Mouse (Mus musculus): ENCODE data around the gene Ifngr1. TPM values are rescaled to one million over a fixed set of nuclear protein-coding genes. Genes with fewer than 3 reads are reported as not detected.

The Ifngr1 gene
- polyA plus RNA-seq (2015; fragmentation: Nextera tagmentation; extraction: Ambion mirVana): 61.2 and 61.5 TPM in 2 replicates

GRCm38 (mm10) chr10:19591641-19592441, at the start of gene Ifngr1:
Ifngr1 (plus strand) TSS chr10:19591949.
- H3K4me2 ChIP-seq (replicated peaks): peak within 1 kb of the TSS; percentile 57
- peak; percentile 99 for ATAC-seq (ENCODE audit: insufficient number of reproducible peaks, low FRiP score, low TSS enrichment, low read depth)
- no peaks in the 10 kb centered on the region for H3K9me3 ChIP-seq (replicated peaks)
- peaks cover 25% of the 10 kb centered on the region; the same call in 1 of the 2 replicates for H3K4me1 ChIP-seq
- H3K4me3 ChIP-seq (replicated peaks): peak within 1 kb of the TSS; percentile 69
- peak within 1 kb of the TSS; percentile 89 for H3K27ac ChIP-seq (replicated peaks)
- under 1% methylated on average over 52 of the region's 52 CpGs for WGBS
- H3K27me3 ChIP-seq: no peaks in the 10 kb centered on the region
- no peaks in the 10 kb centered on the region for H3K36me3 ChIP-seq
- peak within 1 kb of the TSS; percentile 59 for H3K9ac ChIP-seq

- Histone ChIP-seq H3K4me3 (replicated peaks) (no peak overlapping the region), H3K36me3 (no peaks in the 10 kb centered on the region), H3K4me1 (no peaks in the 10 kb centered on the region), H3K27ac (replicated peaks) (no peak overlapping the region), H3K9ac (no peak overlapping the region), H3K9me3 (replicated peaks) (no peaks in the 10 kb centered on the region), H3K27me3 (no peaks in the 10 kb centered on the region), H3K4me2 (replicated peaks) (no peak overlapping the region)
- no peak for ATAC-seq (ENCODE audit: insufficient number of reproducible peaks, low FRiP score, low TSS enrichment, low read depth)
- 90% methylated on average over 1 of the region's 1 CpGs for WGBS
Measured at GRCm38 (mm10) chr10:19546825-19547224, 44.9 kb upstream of the Ifngr1 start.

DNA sequence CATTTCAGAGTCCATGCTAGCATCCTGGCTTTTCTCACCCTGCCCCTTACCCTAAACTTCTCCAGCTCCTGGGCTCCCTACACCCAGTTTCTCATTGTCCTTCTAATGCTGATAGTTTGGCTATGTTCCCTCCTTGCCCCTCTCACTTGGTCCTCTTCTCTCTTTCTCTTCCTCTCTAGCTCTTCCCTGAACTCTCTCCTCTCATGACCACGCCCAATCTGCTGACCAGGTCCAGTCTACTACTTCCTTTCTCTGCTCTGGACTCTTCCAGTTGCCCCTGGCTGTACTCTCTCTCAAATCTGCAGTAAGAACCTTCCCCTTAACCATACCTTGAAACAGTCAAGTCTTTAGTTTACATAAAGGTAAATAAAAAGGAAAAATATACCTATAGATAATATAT, 43.7 kb upstream of the Ifngr1 start:
- H3K27me3 ChIP-seq: no peaks in the 10 kb centered on the region
- ATAC-seq (ENCODE audit: insufficient number of reproducible peaks, low FRiP score, low TSS enrichment, low read depth): no peak
- H3K9ac ChIP-seq: no peak overlapping the region
- no peak overlapping the region for H3K4me3 ChIP-seq (replicated peaks)
- no peaks in the 10 kb centered on the region for H3K9me3 ChIP-seq (replicated peaks)
- no peak overlapping the region for H3K4me2 ChIP-seq (replicated peaks)
- WGBS: 64% methylated on average over 1 of the region's 1 CpGs
- H3K36me3 ChIP-seq: no peaks in the 10 kb centered on the region
- H3K27ac ChIP-seq (replicated peaks): no peak overlapping the region
- no peaks in the 10 kb centered on the region for H3K4me1 ChIP-seq

DNA sequence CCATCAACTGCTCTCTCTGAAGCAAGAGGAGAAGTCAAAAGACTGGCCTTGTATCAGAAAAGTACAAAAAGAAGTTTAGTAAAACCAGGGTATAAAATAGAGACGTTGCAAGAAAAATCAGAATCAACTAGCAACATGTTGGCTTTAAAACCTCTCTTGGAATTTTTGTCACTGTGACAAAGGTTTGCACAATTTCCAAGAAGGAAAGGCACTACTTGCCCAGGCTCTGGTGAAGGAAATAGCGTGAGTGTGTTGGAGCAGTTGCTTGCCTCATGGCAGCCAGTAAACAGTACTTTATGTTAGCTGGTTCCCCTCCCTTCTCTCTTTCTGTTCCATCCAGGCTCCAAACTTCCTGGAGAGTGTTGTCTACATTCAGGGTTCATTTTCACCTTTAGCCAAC, 43.3 kb upstream of the Ifngr1 start:
- Histone ChIP-seq H3K9ac (no peak overlapping the region), H3K9me3 (replicated peaks) (no peaks in the 10 kb centered on the region)

GRCm38 (mm10) chr10:19551585-19551984, 40.2 kb upstream of the Ifngr1 start:
- H3K36me3 ChIP-seq: no peaks in the 10 kb centered on the region
- no peak overlapping the region for H3K9ac ChIP-seq
- H3K4me2 ChIP-seq (replicated peaks): no peak overlapping the region
- no peak for ATAC-seq (ENCODE audit: insufficient number of reproducible peaks, low FRiP score, low TSS enrichment, low read depth)
- H3K27me3 ChIP-seq: no peaks in the 10 kb centered on the region
- H3K27ac ChIP-seq (replicated peaks): no peak overlapping the region
- no peak overlapping the region for H3K4me3 ChIP-seq (replicated peaks)
- no peaks in the 10 kb centered on the region for H3K9me3 ChIP-seq (replicated peaks)
- 89% methylated on average over 3 of the region's 3 CpGs for WGBS
- H3K4me1 ChIP-seq: no peaks in the 10 kb centered on the region

More for the DNA sequence above, 43.3 kb upstream of the Ifngr1 start:
- no peak overlapping the region for H3K4me3 ChIP-seq (replicated peaks)
- 80% methylated on average over 2 of the region's 2 CpGs for WGBS
- no peaks in the 10 kb centered on the region for H3K4me1 ChIP-seq
- no peak overlapping the region for H3K4me2 ChIP-seq (replicated peaks)
- no peak overlapping the region for H3K27ac ChIP-seq (replicated peaks)
- no peaks in the 10 kb centered on the region for H3K36me3 ChIP-seq
- H3K27me3 ChIP-seq: no peaks in the 10 kb centered on the region
- no peak for ATAC-seq (ENCODE audit: insufficient number of reproducible peaks, low FRiP score, low TSS enrichment, low read depth)

DNA sequence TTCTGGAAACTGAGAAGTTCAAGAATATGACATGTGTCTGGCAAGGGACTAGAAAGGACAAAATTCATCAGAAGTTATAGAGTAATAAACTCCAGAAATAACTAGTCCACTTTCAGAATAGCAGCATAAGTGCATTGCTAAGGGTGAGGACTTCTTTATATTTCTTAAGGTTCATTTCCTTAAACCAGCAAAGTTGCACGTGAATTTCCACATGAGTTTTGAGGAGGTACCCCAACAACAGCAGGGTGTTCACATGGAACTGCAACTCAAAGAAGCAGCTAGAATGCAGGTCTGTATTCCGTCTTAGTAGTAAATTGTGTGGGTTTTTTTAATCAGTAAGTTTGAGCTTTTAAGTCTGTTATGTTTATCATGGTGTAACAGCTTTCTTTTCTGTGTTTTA, 37.9 kb upstream of the Ifngr1 start:
- WGBS: 65% methylated on average over 2 of the region's 2 CpGs

GRCm38 (mm10) chr10:19557696-19558095, 34.1 kb upstream of the Ifngr1 start:
- Histone ChIP-seq H3K4me3 (replicated peaks) (no peak overlapping the region), H3K4me1 (peaks cover 8% of the 10 kb centered on the region; the same call in 1 of the 2 replicates), H3K27me3 (no peaks in the 10 kb centered on the region), H3K27ac (replicated peaks) (peak overlapping the region; percentile 25; the same call in 1 of the 2 replicates), H3K36me3 (no peaks in the 10 kb centered on the region), H3K9ac (no peak overlapping the region), H3K4me2 (replicated peaks) (no peak overlapping the region), H3K9me3 (replicated peaks) (no peaks in the 10 kb centered on the region)
- 38% methylated on average over 4 of the region's 4 CpGs for WGBS
- ATAC-seq (ENCODE audit: insufficient number of reproducible peaks, low FRiP score, low TSS enrichment, low read depth): 0 out of 2 replicates have a peak, but pooled peaks have one; percentile 29

More for the DNA sequence above, 37.9 kb upstream of the Ifngr1 start:
- ATAC-seq (ENCODE audit: insufficient number of reproducible peaks, low FRiP score, low TSS enrichment, low read depth): no peak
- H3K9me3 ChIP-seq (replicated peaks): no peaks in the 10 kb centered on the region
- no peaks in the 10 kb centered on the region for H3K36me3 ChIP-seq
- H3K27me3 ChIP-seq: no peaks in the 10 kb centered on the region
- H3K27ac ChIP-seq (replicated peaks): no peak overlapping the region
- no peak overlapping the region for H3K4me2 ChIP-seq (replicated peaks)
- no peak overlapping the region for H3K4me3 ChIP-seq (replicated peaks)
- peaks cover 8% of the 10 kb centered on the region; the same call in 1 of the 2 replicates for H3K4me1 ChIP-seq
- H3K9ac ChIP-seq: no peak overlapping the region

DNA sequence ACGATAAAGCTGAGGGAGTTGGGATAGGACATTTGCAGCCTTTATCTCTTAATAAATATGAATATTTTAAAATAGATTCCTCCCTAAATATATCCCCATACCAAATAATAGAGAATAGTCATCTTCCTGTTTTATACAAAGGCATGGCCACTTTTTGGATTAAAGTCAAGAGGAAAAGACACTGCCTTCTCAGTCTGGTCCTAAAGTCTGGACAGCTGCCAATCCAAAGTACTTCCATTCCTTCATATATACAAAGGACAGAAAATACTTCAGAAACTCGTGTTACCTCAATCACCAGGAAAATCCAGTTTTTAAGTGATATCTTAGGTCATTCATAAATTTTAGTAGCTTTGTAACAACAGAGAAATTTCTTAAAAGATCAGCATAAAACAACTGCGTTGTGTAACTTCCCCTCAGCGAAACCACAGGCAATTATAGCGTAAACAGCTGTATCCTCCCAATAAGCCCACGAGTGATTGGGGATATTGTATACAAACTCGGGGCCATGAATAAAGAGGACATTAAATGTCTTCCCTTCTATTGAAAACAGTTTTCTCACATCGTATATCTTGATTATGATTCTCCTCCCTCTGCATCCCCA, 32.1 kb upstream of the Ifngr1 start:
- WGBS: 46% methylated on average over 8 of the region's 8 CpGs
- H3K4me3 ChIP-seq (replicated peaks): no peak overlapping the region
- no peak overlapping the region for H3K27ac ChIP-seq (replicated peaks)
- no peak for ATAC-seq (ENCODE audit: insufficient number of reproducible peaks, low FRiP score, low TSS enrichment, low read depth)
- H3K4me1 ChIP-seq: peaks cover 8% of the 10 kb centered on the region; the same call in 1 of the 2 replicates
- no peak overlapping the region for H3K4me2 ChIP-seq (replicated peaks)
- H3K27me3 ChIP-seq: no peaks in the 10 kb centered on the region
- H3K9ac ChIP-seq: no peak overlapping the region
- no peaks in the 10 kb centered on the region for H3K36me3 ChIP-seq
- H3K9me3 ChIP-seq (replicated peaks): no peaks in the 10 kb centered on the region

DNA sequence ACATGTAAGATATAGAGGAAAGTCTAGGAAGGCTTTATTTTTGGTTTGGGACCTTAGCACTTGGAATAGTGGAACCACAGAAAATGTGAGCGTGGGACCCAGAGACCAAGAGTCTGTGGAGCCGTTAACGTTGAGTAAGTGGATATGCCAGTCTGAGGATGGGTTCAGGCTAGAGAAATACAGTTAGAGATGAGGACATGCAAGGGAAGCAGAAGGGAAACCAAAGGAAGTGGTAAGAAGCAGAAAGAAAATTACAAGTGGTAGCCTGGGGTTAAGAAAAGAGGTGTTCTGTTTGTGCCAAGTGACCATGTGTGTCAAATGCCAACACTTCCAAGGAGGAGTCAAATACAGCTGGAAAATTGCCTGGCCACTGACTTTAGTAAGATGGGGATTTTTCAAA, 29.2 kb upstream of the Ifngr1 start:
- ATAC-seq (ENCODE audit: insufficient number of reproducible peaks, low FRiP score, low TSS enrichment, low read depth): no peak
- H3K9me3 ChIP-seq (replicated peaks): no peaks in the 10 kb centered on the region
- H3K36me3 ChIP-seq: no peaks in the 10 kb centered on the region
- H3K4me2 ChIP-seq (replicated peaks): no peak overlapping the region
- H3K27ac ChIP-seq (replicated peaks): no peak overlapping the region
- H3K9ac ChIP-seq: no peak overlapping the region
- H3K4me1 ChIP-seq: peaks cover 1% of the 10 kb centered on the region; the same call in 1 of the 2 replicates
- H3K4me3 ChIP-seq (replicated peaks): no peak overlapping the region
- no peaks in the 10 kb centered on the region for H3K27me3 ChIP-seq
- 92% methylated on average over 3 of the region's 3 CpGs for WGBS

DNA sequence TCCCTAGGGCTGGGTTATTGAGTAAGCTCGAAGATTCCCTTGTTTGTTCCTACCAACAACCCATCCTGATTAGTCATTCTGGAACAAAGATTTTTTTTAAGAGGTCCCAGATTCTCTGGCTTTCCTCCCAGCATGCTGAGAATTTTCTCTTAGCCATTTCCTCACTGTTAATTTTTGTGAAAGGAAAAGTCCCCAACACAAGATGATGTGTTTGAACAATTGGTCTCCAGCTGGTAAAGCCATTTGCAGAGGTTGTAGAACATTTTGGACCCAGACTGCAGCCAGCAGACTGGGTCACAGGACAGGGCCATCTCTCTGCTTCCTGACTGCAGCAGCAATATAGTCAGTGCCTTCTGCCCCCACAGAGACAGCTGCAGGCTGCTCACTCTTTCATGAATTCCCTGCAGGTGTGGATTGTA, 28.3 kb upstream of the Ifngr1 start:
- peak overlapping the region; percentile 39; the same call in 1 of the 2 replicates for H3K27ac ChIP-seq (replicated peaks)
- 35% methylated on average over 1 of the region's 1 CpGs for WGBS
- no peak overlapping the region for H3K4me2 ChIP-seq (replicated peaks)
- H3K27me3 ChIP-seq: no peaks in the 10 kb centered on the region
- no peaks in the 10 kb centered on the region for H3K9me3 ChIP-seq (replicated peaks)
- H3K36me3 ChIP-seq: no peaks in the 10 kb centered on the region
- H3K9ac ChIP-seq: no peak overlapping the region
- ATAC-seq (ENCODE audit: insufficient number of reproducible peaks, low FRiP score, low TSS enrichment, low read depth): no peak
- H3K4me3 ChIP-seq (replicated peaks): no peak overlapping the region
- H3K4me1 ChIP-seq: no peaks in the 10 kb centered on the region

DNA sequence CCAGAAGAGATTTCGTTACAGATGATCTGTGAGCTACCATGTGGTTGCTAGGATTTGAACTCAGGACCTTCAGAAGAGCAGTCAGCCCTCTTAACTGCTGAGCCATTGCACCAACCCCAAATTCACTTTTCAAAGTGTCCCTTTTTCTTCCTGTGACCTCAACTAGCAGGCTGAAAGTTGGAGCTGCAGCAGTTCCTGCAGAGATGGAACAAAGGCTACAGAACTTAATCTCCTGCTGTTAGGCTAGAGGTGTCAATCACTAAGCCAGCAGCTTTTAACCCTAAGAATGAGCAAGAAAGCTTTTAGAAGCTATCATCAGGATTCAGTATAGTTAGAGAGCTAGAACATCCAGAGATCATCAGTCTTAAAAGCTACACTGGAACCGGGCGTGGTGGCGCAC, 24.3 kb upstream of the Ifngr1 start:
- no peaks in the 10 kb centered on the region for H3K27me3 ChIP-seq
- WGBS: 93% methylated on average over 4 of the region's 4 CpGs

More for the DNA sequence above, 24.3 kb upstream of the Ifngr1 start:
- H3K36me3 ChIP-seq: no peaks in the 10 kb centered on the region
- no peaks in the 10 kb centered on the region for H3K4me1 ChIP-seq
- H3K27ac ChIP-seq (replicated peaks): no peak overlapping the region
- H3K4me3 ChIP-seq (replicated peaks): no peak overlapping the region
- no peak for ATAC-seq (ENCODE audit: insufficient number of reproducible peaks, low FRiP score, low TSS enrichment, low read depth)
- H3K9ac ChIP-seq: no peak overlapping the region
- H3K9me3 ChIP-seq (replicated peaks): no peaks in the 10 kb centered on the region
- H3K4me2 ChIP-seq (replicated peaks): no peak overlapping the region

Measured in embryonic facial prominence, embryonic 15.5 days (tissue).